Mouse (Mus musculus): ENCODE measurements at regions not wholly inside any gene's neighbourhood (a gene's known extent, or its start where the extent isn't known, plus 50 kb on each side); places are given as distances from the start of the nearest gene placed in this dataset.

GRCm38 (mm10) chr2:84173450-84173849, 183.1 kb downstream of the Gm13691 start:
- no peak for DNase-seq (ENCODE audit: low spot score in 2 of 2)

DNA sequence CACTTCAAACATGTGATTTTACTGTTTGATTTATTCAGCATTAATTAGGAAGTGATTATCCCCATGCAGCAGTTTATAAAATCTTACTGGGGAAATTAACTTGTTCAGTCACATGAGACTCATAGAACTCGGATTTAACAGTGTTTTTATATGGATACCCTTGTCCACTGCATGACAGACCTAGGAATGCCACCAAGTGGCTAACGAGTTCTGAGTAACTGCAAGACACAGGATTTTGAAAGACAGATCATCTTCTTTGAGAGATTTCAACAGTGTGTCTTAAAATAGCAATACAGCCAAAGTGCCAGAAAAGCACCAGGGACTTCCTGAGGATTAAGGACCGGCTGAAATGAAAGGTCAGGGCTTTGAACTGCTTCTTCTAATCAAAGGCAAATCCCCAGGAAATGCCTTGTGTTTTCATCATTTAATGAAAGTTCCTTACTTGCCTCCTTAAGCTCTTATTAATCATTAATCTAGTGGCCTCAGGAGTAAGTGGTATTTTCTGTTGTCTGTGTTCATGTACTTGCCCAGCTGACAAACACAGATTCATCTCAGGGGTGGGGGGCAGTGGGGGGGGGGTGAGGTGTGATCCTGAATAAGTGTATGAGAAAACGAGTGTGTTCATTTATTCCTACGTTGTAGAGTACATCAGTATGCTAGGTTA, 193.4 kb downstream of the Gm13691 start:
- no peak for DNase-seq (ENCODE audit: low spot score in 2 of 2)

- DNase-seq (ENCODE audit: low spot score in 2 of 2) = no peak
These were observed 194.1 kb downstream of the Gm13691 start for GRCm38 (mm10) chr2:84184288-84185015.

DNA sequence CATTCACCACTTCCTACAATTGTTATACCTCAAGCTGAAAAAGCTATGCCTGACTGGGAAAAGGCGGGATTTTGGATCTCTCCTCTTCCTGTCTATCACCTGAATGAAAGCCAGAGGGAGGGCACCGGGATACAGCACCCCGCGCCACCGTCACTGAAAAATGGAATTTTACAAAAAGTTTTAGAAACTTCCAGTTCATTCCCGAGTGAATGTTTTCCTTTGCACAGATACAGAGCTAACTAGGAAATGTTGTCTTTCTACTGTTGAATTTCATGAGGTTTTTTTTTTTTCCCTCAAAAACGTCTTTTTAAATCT, 194.6 kb downstream of the Gm13691 start:
- DNase-seq (ENCODE audit: low spot score in 2 of 2) = no peak

DNA sequence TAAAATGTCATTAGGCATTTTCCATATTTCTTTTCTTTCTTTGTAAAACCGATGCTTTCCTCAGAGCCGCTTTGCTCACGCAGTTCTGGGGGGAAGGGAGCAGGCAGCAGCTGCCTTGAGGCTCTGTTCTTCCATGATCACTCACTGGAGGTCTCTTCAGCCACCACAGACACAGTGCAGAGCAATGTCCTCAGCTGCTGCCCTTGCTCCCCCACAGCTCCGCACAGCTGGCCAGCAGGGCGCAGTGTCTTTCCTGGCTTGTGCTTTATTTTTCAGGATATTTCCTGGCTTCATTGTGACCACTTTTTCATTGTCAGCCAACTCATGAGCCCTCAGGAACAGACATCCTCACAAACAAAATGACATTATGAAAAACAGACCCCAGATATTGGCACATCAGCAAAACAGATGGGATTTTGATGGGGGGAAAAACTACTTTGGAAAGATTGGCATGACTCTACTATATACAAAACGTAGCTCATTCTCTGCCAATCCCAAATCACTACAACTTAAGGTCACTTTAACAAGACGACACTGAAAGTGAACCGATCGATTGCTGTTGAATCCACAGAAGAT, 195.9 kb downstream of the Gm13691 start:
- DNase-seq (ENCODE audit: low spot score in 2 of 2) = peak in 1 of 2 experiments; percentile 36

DNA sequence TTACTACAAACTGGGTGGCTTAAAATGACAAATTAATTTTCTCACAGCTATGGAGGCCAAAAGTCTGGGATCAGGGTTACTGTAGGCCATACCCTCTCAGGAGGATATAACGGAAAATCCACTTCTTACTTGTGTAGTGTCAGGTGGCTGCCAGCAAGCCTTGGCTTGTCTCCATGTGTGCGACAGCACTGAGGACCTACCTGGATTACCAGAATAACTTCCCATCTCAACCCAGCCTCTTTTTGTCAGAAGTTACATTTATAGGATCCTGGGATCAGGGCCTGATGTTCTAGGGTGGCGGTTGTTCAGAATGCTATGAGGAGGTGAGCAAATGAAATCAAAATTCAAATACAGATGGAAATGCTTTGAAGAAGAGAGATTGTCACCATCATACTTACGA, 197.1 kb downstream of the Gm13691 start:
- DNase-seq (ENCODE audit: low spot score in 2 of 2) = no peak

DNA sequence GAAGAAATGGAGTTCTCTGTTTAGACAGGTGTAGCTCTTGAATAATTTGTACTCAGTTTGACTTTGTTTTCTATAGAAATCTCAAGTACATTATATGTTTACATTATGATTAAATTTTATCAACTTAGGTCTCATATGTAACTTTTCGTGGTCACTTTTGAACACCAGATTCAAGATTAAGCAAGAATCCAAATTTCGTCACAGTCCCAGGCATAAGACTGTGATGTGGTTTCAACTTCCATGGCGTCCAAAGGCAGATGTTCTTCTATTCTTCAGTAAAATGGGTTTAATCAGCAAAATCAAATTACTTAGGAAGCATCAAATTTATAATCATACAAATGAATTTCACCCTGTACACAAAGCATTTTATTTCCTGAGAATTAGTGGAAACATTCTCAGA, 198.9 kb downstream of the Gm13691 start:
- DNase-seq (ENCODE audit: low spot score in 2 of 2) = no peak

- DNase-seq (ENCODE audit: low spot score in 2 of 2) = no peak
These were observed 208.1 kb downstream of the Calcrl start for GRCm38 (mm10) chr2:84217116-84217515.

DNA sequence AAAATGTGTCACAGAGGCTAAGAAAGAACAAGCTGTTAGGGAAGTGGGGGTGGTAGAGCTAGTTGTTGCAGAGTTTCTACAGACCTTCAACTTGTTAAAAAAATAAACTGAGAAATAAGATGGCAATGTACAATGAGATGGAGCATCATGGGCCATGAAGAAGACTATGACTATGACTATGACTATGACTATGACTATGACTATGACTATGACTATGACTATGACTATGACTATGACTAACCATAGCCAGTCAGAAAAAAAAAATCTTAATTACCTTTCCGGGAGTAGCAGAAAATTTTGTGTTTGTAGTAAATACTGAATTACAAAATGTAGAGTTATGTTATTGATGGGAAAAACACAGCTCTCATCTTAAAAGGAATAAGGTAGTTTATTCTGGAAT, 203.2 kb downstream of the Calcrl start:
- no peak for DNase-seq (ENCODE audit: low spot score in 2 of 2)

DNA sequence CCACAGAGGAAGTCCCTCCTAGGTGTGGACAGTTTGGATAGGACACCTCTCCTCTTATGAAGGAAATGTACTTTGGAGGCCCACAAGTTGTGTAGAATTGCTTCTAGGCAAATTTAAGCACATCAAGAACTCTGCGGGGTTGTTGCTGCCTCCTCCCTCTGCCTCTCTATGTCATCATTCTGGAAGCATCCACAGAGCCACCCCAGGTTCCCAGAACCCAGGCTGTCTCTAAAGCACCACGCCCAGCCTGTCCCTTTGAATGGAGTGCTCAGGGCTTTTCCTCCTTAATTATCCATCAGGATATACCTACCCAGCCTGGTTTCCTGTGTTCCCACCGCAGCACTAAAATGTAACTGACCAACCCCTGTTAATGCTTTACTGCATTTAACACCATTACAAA, 195.4 kb downstream of the Calcrl start:
- DNase-seq (ENCODE audit: low spot score in 2 of 2) = no peak

GRCm38 (mm10) chr2:84235641-84236040, 189.6 kb downstream of the Calcrl start:
- DNase-seq (ENCODE audit: low spot score in 2 of 2) = no peak

DNA sequence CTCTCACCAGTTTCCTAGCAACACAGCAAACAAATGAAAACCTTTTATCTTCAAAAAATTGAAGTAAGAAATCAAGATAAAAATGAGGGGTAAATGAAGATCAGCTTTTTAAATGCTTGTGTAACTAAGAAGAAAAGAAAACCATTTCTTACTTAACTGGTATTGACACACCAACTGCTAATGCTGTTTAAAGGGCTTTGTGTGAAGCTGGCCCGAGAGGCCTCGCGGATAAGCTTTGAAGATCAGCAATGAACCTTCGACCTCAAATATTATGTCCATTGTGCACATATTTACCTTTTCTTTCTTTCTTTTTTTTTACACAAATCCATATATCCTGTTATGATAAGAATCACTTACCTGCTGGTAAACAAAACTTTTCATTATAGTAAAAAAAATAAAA, 184.0 kb downstream of the Calcrl start:
- no peak for DNase-seq (ENCODE audit: low spot score in 2 of 2)

- no peak for DNase-seq (ENCODE audit: low spot score in 2 of 2)
These were observed 183.2 kb downstream of the Calcrl start for GRCm38 (mm10) chr2:84241986-84242385.

DNA sequence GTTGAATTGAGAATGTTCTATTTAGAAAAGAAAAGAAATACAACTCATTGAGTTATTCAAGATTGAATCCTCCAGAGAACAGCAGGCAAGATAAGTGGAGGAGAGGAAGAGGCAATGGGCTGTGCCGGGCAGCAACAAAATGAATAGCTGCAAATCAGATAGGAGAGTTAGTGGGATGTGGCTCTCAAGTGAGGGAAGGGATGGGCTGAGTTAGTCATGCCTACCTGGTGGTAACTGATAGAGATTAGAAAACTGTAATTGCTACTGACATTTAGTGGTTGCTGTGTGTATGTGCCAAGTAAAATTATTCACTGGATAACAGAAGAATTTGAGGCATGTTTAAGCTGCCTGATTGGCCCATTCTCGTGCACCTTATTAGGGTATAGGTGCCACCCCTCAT, 179.3 kb downstream of the Calcrl start:
- no peak for DNase-seq (ENCODE audit: low spot score in 2 of 2)

GRCm38 (mm10) chr2:84246562-84246961, 178.6 kb downstream of the Calcrl start:
- no peak for DNase-seq (ENCODE audit: low spot score in 2 of 2)

GRCm38 (mm10) chr2:84248169-84248568, 177.0 kb downstream of the Calcrl start:
- DNase-seq (ENCODE audit: low spot score in 2 of 2) = no peak

GRCm38 (mm10) chr2:84249871-84250270, 175.3 kb downstream of the Calcrl start:
- DNase-seq (ENCODE audit: low spot score in 2 of 2) = no peak

DNA sequence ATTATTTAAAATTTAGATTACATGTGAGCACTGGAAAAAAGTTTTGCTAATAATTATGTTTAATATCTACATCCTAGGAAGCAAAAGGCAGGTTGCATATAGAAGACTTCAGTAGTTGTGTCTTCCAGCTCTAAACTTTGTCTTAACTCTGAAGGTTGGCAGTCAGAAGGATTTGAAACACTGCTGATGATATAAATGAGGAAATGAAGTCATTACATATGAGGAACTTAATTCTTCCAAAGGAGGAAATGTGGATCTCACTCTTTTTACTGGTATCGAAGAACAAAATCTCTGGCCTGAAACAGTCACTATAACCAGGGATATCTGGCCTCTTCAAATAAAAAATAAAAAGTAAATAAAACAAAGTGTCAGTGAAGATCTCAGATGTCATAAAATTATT, 173.1 kb downstream of the Calcrl start:
- no peak for DNase-seq (ENCODE audit: low spot score in 2 of 2)

- DNase-seq (ENCODE audit: low spot score in 2 of 2) = no peak
These were observed 166.7 kb downstream of the Calcrl start for GRCm38 (mm10) chr2:84258339-84259006.

GRCm38 (mm10) chr2:84259222-84259621, 166.0 kb downstream of the Calcrl start:
- DNase-seq (ENCODE audit: low spot score in 2 of 2) = no peak

- no peak for DNase-seq (ENCODE audit: low spot score in 2 of 2)
These were observed 164.5 kb downstream of the Calcrl start for GRCm38 (mm10) chr2:84260701-84261100.

DNA sequence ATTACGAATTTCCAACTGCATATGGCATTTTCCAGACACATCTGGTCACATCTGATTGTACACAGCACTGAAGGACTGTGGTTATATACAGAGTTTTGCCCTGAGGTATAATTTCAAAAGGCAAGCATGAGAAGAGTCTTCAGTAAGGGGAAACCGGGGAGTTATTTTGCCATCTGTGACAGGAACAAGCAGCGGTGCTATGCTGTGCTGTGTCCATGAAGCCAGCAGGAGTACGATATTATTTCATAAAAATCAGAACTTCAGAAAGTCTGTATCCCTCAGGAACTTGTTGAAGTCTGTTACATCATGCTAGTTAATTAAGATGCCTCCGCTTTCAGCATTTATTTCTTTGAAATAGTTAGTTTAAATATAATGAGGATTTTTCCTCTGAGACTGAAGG, 163.7 kb downstream of the Calcrl start:
- no peak for DNase-seq (ENCODE audit: low spot score in 2 of 2)

DNA sequence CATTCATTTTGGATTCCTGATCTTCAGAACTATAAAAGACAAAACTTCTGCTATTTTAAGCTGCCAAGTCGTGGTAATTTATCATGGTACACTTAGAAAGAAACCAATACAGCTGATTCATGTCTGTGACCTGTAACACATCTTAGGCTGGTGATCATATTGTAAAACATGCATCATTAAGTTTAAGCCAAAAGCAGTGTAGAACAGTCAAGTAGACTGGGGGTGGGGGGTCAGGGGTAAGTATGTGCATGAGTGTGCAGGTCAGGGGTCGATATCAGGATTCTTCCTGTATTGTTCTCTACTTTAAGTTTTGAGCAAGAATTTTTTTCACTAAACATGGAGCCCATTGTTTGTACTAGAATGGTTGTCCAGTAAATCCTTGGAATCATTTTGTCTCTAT, 160.7 kb downstream of the Calcrl start:
- no peak for DNase-seq (ENCODE audit: low spot score in 2 of 2)

Measured in urinary bladder, postnatal 4 days (tissue).